Mouse (Mus musculus): ENCODE results near the gene Zswim8. TPM values are rescaled to one million over a fixed set of nuclear protein-coding genes. Genes with fewer than 3 reads are reported as not detected.
A peak's percentile ranks its signal among the peaks of the same experiment; 100 is the strongest.

Zswim8 gene
- polyA plus RNA-seq, 1 experiment from 2014 or later: 45.1 TPM

DNA sequence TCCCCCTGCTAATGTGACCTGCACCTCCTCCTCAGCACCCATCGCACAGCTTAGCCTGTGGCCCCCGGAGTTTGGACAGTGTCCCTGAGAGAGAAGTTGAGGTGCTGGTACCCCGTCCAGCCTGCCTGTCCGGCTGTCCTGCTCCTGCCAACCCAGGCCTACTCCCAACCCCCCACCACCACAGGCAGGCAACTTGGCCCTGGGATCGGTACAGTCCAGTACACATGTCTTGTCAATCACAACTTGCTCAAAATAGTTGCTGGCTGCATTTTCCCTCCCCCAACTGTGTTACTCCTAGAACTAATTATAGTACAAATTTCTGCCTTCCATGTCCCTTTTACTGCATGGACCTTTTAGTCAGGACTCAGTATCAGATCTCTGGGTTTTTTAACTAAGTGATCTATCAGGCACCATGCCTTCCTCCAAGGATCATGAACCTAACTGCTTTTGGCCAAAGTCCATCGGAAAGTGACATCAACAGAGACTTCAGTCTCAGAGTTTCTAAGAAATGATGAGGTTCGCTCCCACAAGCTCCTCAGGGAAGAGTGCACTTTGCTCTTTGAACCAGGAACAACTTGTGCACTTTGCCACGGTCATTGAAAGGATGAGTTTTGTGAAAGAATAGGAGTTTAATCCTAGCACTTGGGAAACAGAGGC, 39.1 kb upstream of the Zswim8 start, which contains the start of gene Synpo2l:
Gene Synpo2l (minus strand): TSS at position 201 of the 657 bp plus-strand sequence.
- Histone ChIP-seq H3K36me3 (no peaks in the 10 kb centered on the region), H3K4me3 (no peak within 1 kb of the TSS), H3K4me2 (no peak within 1 kb of the TSS), H3K27ac (no peak within 1 kb of the TSS), H3K9ac (no peak within 1 kb of the TSS), H3K4me1 (no peaks in the 10 kb centered on the region), H3K9me3 (no peaks in the 10 kb centered on the region), H3K27me3 (peaks cover 27% of the 10 kb centered on the region)
- ATAC-seq (ENCODE audit: insufficient number of reproducible peaks, insufficient read depth, low FRiP score, low TSS enrichment, low read depth): no peak
- WGBS: 80% methylated on average over 8 of the region's 8 CpGs

DNA sequence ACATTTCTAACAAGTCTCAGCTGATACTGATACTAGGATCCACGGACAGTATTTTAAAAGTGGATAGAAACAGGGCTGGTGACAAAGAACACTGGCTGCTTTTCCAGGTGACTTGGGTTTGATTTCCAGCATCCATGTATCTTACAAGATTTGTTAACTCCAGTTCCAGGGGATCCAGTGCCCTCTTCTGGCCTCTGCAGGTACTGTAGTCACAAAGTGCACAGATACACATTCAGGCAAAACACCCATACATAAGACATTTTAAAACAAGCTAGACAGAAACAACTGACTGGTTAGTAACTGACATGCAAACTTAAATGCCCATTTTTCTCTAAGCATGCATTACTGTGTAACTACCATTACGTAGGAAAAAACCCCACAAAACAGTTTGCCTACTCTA, 34.4 kb upstream of the Zswim8 start:
- H3K9me3 ChIP-seq: no peaks in the 10 kb centered on the region
- H3K4me2 ChIP-seq: peak overlapping the region; percentile 80
- no peak overlapping the region for H3K4me3 ChIP-seq
- no peak for ATAC-seq (ENCODE audit: insufficient number of reproducible peaks, insufficient read depth, low FRiP score, low TSS enrichment, low read depth)
- 88% methylated on average over 2 of the region's 2 CpGs for WGBS
- peaks cover 21% of the 10 kb centered on the region for H3K27me3 ChIP-seq
- no peak overlapping the region; the same call in 1 of the 2 replicates for H3K27ac ChIP-seq
- peaks cover 22% of the 10 kb centered on the region for H3K36me3 ChIP-seq
- no peak overlapping the region for H3K9ac ChIP-seq
- peaks cover 12% of the 10 kb centered on the region for H3K4me1 ChIP-seq

DNA sequence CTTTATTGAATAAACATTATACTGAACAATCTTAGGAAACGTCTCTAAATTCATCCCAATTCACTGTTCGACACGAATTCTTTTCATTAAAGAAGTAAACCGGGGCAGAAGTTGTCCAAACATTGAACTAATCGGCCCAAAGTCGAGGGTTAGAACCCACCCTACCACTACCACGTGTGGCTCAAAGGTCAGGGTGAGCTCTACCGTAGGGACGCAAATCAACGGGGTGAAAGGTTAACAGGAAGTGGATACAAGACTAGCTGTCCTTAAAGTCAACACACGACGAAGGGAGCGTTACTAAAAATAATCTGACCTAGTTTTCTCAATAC, 33.7 kb upstream of the Zswim8 start:
- H3K36me3 ChIP-seq: peaks cover 29% of the 10 kb centered on the region
- peaks cover 12% of the 10 kb centered on the region for H3K4me1 ChIP-seq
- peak overlapping the region; percentile 95 for H3K27ac ChIP-seq
- ATAC-seq (ENCODE audit: insufficient number of reproducible peaks, insufficient read depth, low FRiP score, low TSS enrichment, low read depth): no peak
- peaks cover 19% of the 10 kb centered on the region for H3K27me3 ChIP-seq
- 11% methylated on average over 13 of the region's 13 CpGs for WGBS
- H3K4me2 ChIP-seq: peak overlapping the region; percentile 80
- H3K9me3 ChIP-seq: no peaks in the 10 kb centered on the region
- H3K4me3 ChIP-seq: peak overlapping the region; percentile 85
- peak overlapping the region; percentile 61; the same call in 1 of the 2 replicates for H3K9ac ChIP-seq

DNA sequence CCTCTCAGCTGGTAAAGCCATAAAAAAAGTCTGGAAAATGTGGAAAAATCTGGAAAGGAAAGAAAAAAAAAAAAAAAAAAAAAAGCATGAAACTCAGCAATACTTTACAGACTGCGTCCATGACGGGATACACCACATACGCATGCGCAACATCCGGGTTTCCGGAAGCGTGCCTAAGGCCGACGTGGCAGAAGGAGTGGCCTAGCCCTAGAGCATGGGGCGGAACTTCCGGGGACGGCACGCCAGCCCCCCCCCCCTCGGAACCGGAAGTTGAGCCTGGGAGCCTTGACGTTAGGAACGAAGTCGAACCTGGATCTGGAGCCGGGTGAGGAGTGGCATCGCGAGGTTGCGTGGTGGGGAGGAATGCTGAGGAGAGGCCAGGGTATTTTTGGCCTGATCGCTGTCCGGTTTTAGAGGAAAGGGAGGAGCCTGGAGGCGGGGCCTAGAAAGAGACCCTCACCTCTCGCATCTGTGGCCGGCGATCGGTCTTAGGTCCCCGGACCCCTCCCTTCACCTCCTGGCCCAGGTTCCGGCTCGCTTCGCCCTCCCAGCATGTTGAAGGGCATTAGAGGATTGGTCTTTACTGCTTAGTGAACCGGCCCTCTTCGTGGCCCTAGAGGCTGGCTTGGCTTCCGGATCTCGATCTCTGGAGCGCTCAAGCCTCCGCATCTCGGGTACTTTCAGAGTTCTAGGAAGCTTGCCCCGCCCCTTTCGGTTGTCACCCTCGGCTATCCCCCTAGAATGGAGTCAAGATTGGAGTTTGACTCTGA, 33.1 kb upstream of the Zswim8 start, which contains the start of gene Sec24c:
Gene Sec24c (plus strand): TSS at position 245 of the 770 bp plus-strand sequence.
- 0% methylated on average over 43 of the region's 43 CpGs for WGBS
- peak; percentile 93 for ATAC-seq (ENCODE audit: insufficient number of reproducible peaks, insufficient read depth, low FRiP score, low TSS enrichment, low read depth)
- Histone ChIP-seq H3K4me1 (peaks cover 12% of the 10 kb centered on the region), H3K4me2 (peak within 1 kb of the TSS; percentile 80), H3K27ac (peak within 1 kb of the TSS; percentile 95), H3K9ac (peak within 1 kb of the TSS; percentile 90), H3K27me3 (peaks cover 14% of the 10 kb centered on the region), H3K9me3 (no peaks in the 10 kb centered on the region), H3K36me3 (peaks cover 35% of the 10 kb centered on the region), H3K4me3 (peak within 1 kb of the TSS; percentile 85)

DNA sequence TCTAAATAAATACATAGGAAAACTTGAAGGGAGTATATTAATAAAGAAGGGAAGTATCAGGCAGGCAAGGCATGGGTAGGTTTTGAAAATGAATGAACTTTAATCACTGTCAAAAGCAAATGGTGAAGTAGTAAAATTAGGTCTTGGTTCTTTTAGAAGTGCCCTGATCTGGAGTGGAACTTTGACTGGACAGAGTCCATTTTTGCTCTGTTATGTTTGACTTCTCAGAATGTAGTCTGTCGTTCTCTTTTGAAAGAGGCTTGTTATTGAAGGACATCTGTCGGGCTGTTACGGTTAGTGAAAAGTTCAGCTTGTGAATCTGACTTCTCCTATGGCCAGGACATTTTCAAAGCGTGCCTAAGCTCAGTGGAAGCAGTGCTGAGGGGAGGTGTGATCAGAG, 29.4 kb upstream of the Zswim8 start:
- no peak overlapping the region for H3K4me3 ChIP-seq
- no peak overlapping the region for H3K4me2 ChIP-seq
- 90% methylated on average over 4 of the region's 4 CpGs for WGBS
- no peak for ATAC-seq (ENCODE audit: insufficient number of reproducible peaks, insufficient read depth, low FRiP score, low TSS enrichment, low read depth)
- no peaks in the 10 kb centered on the region for H3K9me3 ChIP-seq
- peaks cover 71% of the 10 kb centered on the region for H3K36me3 ChIP-seq
- no peak overlapping the region for H3K9ac ChIP-seq
- H3K27me3 ChIP-seq: no peaks in the 10 kb centered on the region
- peaks cover 12% of the 10 kb centered on the region for H3K4me1 ChIP-seq
- no peak overlapping the region for H3K27ac ChIP-seq

DNA sequence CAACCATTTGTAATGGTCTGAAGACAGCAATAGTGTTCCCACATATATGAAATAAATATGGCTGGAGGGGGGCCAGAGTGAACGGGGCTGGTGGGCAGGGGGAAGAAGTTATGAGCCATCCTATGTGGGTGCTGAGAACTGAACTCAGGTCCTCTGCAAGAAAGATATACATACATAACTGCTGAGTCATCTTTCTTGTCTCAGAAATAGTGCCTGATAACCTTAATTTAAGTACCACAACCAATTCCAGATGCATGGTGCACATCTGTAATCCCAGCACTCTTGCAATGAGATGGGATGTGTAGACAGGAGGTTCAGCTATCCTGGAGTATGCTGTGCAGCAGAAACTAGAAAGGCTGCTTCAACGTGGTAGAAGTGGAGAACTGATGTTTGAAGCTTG, 25.6 kb upstream of the Zswim8 start:
- H3K9ac ChIP-seq: no peak overlapping the region
- no peaks in the 10 kb centered on the region for H3K4me1 ChIP-seq
- H3K4me2 ChIP-seq: no peak overlapping the region
- H3K4me3 ChIP-seq: no peak overlapping the region
- peaks cover 99% of the 10 kb centered on the region for H3K36me3 ChIP-seq
- no peak for ATAC-seq (ENCODE audit: insufficient number of reproducible peaks, insufficient read depth, low FRiP score, low TSS enrichment, low read depth)
- WGBS: 89% methylated on average over 2 of the region's 2 CpGs
- no peaks in the 10 kb centered on the region for H3K9me3 ChIP-seq
- no peak overlapping the region for H3K27ac ChIP-seq
- H3K27me3 ChIP-seq: no peaks in the 10 kb centered on the region

DNA sequence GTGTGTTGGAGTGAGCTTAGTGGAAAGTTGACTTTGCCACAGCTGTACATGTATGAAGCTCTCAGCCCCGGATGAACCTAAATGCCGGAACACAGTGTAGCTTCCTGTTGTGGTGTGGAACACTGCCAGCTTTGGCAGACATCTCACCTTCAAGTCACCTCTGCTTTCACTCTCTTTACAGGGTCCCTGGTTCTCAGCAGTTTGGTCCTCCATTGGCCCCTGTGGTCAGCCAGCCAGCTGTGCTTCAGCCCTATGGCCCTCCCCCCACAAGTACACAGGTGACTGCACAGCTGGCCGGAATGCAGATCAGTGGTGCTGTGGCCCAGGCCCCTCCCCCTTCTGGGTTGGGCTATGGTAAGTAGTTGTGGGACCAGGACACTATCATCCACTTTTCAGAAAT, 24.9 kb upstream of the Zswim8 start:
- Histone ChIP-seq H3K27ac (no peak overlapping the region), H3K9ac (no peak overlapping the region), H3K9me3 (no peaks in the 10 kb centered on the region), H3K27me3 (no peaks in the 10 kb centered on the region), H3K4me3 (no peak overlapping the region), H3K4me2 (no peak overlapping the region), H3K4me1 (no peaks in the 10 kb centered on the region), H3K36me3 (peaks cover 100% of the 10 kb centered on the region)
- 73% methylated on average over 3 of the region's 3 CpGs for WGBS
- ATAC-seq (ENCODE audit: insufficient number of reproducible peaks, insufficient read depth, low FRiP score, low TSS enrichment, low read depth): no peak

DNA sequence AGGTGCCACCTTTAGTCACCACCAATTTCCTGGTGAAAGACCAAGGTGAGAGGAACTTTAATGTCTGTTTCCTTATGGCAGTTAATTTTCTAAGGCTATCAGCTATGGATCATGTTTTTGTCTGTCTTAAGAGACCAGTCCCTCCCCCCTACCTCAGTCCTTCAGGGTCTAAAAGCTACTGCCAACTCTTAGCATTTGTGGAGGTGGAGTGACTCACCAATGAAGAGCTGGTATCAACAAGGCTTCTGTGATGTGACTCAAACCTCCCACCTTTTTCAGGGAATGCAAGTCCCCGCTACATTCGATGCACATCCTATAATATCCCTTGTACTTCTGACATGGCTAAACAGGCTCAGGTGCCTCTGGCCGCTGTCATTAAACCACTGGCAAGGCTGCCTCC, 20.8 kb upstream of the Zswim8 start:
- WGBS: 93% methylated on average over 3 of the region's 3 CpGs
- H3K36me3 ChIP-seq: peaks cover 98% of the 10 kb centered on the region
- H3K9me3 ChIP-seq: no peaks in the 10 kb centered on the region
- ATAC-seq (ENCODE audit: insufficient number of reproducible peaks, insufficient read depth, low FRiP score, low TSS enrichment, low read depth): no peak
- H3K27ac ChIP-seq: no peak overlapping the region
- no peak overlapping the region for H3K4me3 ChIP-seq
- no peak overlapping the region for H3K4me2 ChIP-seq
- no peak overlapping the region for H3K9ac ChIP-seq
- H3K4me1 ChIP-seq: no peaks in the 10 kb centered on the region
- H3K27me3 ChIP-seq: no peaks in the 10 kb centered on the region

DNA sequence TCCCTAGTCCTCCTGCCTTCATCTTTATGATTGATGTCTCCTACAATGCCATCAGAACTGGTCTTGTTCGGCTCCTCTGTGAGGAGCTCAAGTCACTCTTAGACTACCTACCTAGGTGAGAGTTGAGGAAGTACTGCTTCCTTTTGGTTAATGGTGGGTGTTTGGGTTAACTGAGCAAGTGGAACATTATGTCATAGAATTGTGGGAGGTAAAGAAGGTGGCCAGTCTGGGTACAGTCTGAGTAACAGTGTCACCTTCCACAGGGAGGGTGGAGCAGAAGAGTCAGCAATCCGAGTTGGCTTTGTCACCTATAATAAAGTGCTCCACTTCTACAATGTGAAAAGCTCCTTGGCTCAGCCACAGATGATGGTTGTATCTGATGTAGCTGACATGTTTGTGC, 18.3 kb upstream of the Zswim8 start:
- ATAC-seq (ENCODE audit: insufficient number of reproducible peaks, insufficient read depth, low FRiP score, low TSS enrichment, low read depth): no peak
- Histone ChIP-seq H3K4me1 (no peaks in the 10 kb centered on the region), H3K27me3 (no peaks in the 10 kb centered on the region), H3K4me3 (no peak overlapping the region), H3K9ac (no peak overlapping the region), H3K27ac (no peak overlapping the region), H3K4me2 (no peak overlapping the region), H3K9me3 (no peaks in the 10 kb centered on the region), H3K36me3 (peaks cover 98% of the 10 kb centered on the region)
- WGBS: 93% methylated on average over 2 of the region's 2 CpGs

DNA sequence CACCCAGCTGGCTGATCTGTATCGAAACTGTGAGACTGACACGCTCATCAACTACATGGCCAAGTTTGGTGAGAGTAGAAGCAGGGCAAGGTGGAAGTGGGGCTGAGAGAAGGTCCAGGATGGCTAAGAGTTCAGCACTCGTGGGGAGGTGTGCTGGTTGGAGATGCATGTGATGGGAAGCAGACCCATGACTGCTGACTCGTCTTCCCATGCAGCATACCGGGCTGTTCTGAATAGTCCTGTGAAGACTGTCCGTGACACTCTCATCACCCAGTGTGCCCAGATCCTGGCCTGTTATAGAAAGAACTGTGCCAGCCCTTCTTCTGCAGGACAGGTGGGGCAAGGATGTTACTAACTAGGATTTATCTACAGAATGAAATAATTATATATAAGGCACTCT, 15.6 kb upstream of the Zswim8 start:
- no peak for ATAC-seq (ENCODE audit: insufficient number of reproducible peaks, insufficient read depth, low FRiP score, low TSS enrichment, low read depth)
- Histone ChIP-seq H3K4me2 (no peak overlapping the region), H3K4me1 (peaks cover 15% of the 10 kb centered on the region), H3K27ac (no peak overlapping the region), H3K36me3 (peaks cover 76% of the 10 kb centered on the region), H3K27me3 (no peaks in the 10 kb centered on the region), H3K9me3 (no peaks in the 10 kb centered on the region), H3K4me3 (no peak overlapping the region), H3K9ac (no peak overlapping the region)
- WGBS: 90% methylated on average over 6 of the region's 6 CpGs

DNA sequence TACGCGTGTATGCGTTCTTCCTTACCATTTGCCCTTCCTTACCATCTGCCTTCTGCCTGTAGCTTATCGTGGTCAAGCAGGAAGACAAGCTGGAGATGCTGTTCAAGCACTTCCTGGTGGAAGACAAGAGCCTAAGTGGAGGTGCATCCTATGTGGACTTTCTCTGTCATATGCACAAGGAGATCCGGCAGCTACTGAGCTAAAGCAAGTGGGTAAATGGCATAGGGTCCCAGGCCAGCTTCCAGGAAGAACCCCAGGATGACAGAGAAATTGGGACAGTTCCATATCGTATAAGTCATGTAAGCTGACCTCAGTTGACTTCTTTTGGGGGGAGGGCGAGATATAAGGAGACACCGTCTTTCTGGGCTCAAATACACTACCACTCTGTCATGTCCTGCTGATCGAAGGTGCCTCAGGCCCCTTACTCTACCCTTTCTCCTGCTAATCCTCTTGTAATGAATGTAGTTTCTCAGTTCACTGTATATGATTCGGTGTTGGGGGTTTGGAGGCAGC, 13.7 kb upstream of the Zswim8 start:
- Histone ChIP-seq H3K9ac (no peak overlapping the region), H3K36me3 (peaks cover 65% of the 10 kb centered on the region), H3K27me3 (no peaks in the 10 kb centered on the region), H3K4me1 (peaks cover 33% of the 10 kb centered on the region), H3K4me3 (no peak overlapping the region), H3K4me2 (no peak overlapping the region), H3K27ac (no peak overlapping the region), H3K9me3 (no peaks in the 10 kb centered on the region)
- 92% methylated on average over 10 of the region's 10 CpGs for WGBS
- ATAC-seq (ENCODE audit: insufficient number of reproducible peaks, insufficient read depth, low FRiP score, low TSS enrichment, low read depth): no peak

Measured in embryonic facial prominence, embryonic 13.5 days (tissue).